Mouse (Mus musculus) small intestine, adult 2 months (tissue): Measurements from ENCODE around the gene Gm45713.

Source experiments
- CTCF ChIP-seq: fragments of 200-500 bp; IDR thresholded peaks from 2 replicates; pipeline ENCODE4 v1.5.1; 2012; ENCODE audit warnings: low read depth, mild to moderate bottlenecking, control low read depth, inconsistent platforms, low read length, moderate library complexity, mixed read lengths; ENCODE audit not compliant: insufficient replicate concordance, insufficient read length; ENCODE audit errors: extremely low read depth
- POLR2A ChIP-seq: fragments of 200-500 bp; IDR thresholded peaks from 2 replicates; pipeline ENCODE4 v1.6.1; 2012; ENCODE audit warnings: low read depth, mild to moderate bottlenecking, control low read depth, inconsistent platforms, low read length, moderate library complexity

GRCm38 (mm10) chr7:45090251-45090977 lies 45.6 kb downstream of the Gm45713 start:
- no peak for TF ChIP-seq CTCF
- no peak for TF ChIP-seq POLR2A
